Mouse (Mus musculus) kidney, embryonic 15.5 days (tissue): ENCODE results near the gene Dydc2. TPM values are rescaled to one million over a fixed set of nuclear protein-coding genes. Genes with fewer than 3 reads are reported as not detected.

Experiments
- ATAC-seq: fragments of 200-750 bp; cut with Nextera tagmentation; replicated peaks from 2 replicates; pipeline ENCODE4 v1.8.0; 2017; ENCODE audit warnings: moderate TSS enrichment; ENCODE audit not compliant: low FRiP score
- H3K27ac ChIP-seq: fragments of 300-500 bp; sonication (generic); 2 replicates; pipeline ENCODE4 v1.5.1; 2015; ENCODE audit warnings: mild to moderate bottlenecking, inconsistent platforms
- H3K27me3 ChIP-seq: fragments of 300-500 bp; sonication (generic); 2 replicates; pipeline ENCODE4 v1.6.1; 2015; ENCODE audit warnings: inconsistent platforms
- H3K36me3 ChIP-seq: fragments of 300-500 bp; sonication (generic); 2 replicates; pipeline ENCODE4 v1.6.1; 2015; ENCODE audit warnings: inconsistent platforms
- H3K4me1 ChIP-seq: fragments of 300-500 bp; sonication (generic); 2 replicates; pipeline ENCODE4 v1.6.1; 2015; ENCODE audit warnings: inconsistent platforms
- H3K4me2 ChIP-seq: fragments of 300-500 bp; sonication (generic); 2 replicates; pipeline ENCODE4 v1.6.1; 2015; ENCODE audit warnings: moderate library complexity, mild to moderate bottlenecking, inconsistent platforms
- H3K4me3 ChIP-seq: fragments of 300-500 bp; sonication (generic); replicated peaks from 2 replicates; pipeline ENCODE4 v1.5.1; 2015; ENCODE audit warnings: mild to moderate bottlenecking, inconsistent platforms
- H3K9ac ChIP-seq: fragments of 300-500 bp; sonication (generic); 2 replicates; pipeline ENCODE4 v1.6.1; 2015; ENCODE audit warnings: mild to moderate bottlenecking, inconsistent platforms
- H3K9me3 ChIP-seq: fragments of 300-500 bp; sonication (generic); replicated peaks from 2 replicates; pipeline ENCODE4 v1.6.1; 2016; ENCODE audit warnings: inconsistent platforms
- WGBS: fragments of 180-500 bp; shearing (Covaris S2); methylation state at CpG from one replicate; pipeline ENCODE4 v1.1.7; 2015; ENCODE audit warnings: mixed read lengths; 5-methylcytosine and 5-hydroxymethylcytosine counted together
- polyA plus RNA-seq: library from polyadenylated mRNA; unstranded; fragments of >200 nt; fragmentation: Nextera tagmentation; extraction: Ambion mirVana; gene quantifications from 2 replicates; pipeline ENCODE4 v1.2.1, GENCODE M21; 2015

The Dydc2 gene
- polyA plus RNA-seq, 1 experiment from 2014 or later: not detected

DNA sequence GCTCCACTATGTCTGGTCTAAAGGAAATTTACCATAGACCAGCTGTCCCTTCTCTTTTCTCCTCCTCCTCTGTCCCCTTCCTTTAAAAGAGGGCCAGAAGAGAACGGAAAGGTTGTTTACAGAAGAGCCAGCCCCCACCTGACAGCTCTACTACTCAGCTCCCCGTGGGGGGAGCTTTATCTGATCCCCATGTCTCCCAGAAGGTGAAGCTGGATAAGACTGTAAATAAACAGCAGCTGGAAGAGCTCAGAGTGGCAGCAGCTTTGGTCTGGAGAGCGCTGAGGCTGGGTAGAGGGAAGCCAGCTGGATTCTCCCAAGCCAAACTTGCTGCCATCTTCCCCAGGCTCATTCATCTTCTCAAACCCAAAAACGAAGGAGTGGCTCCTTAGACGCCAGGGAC is 61.4 kb downstream of the Dydc2 start:
- no peaks in the 10 kb centered on the region for H3K9me3 ChIP-seq
- ATAC-seq: peak; percentile 81
- no peak overlapping the region for H3K9ac ChIP-seq
- 16% methylated on average over 5 of the region's 5 CpGs for WGBS
- peak overlapping the region; percentile 91 for H3K27ac ChIP-seq
- peaks cover 58% of the 10 kb centered on the region for H3K4me1 ChIP-seq
- H3K36me3 ChIP-seq: no peaks in the 10 kb centered on the region
- no peak overlapping the region for H3K4me3 ChIP-seq
- 0 out of 2 replicates have a peak overlapping the region, but pooled peaks have one; percentile 7 for H3K4me2 ChIP-seq
- H3K27me3 ChIP-seq: no peaks in the 10 kb centered on the region

- no peak overlapping the region for H3K9ac ChIP-seq
- H3K27ac ChIP-seq: peak overlapping the region; percentile 91
- H3K36me3 ChIP-seq: no peaks in the 10 kb centered on the region
- no peaks in the 10 kb centered on the region for H3K27me3 ChIP-seq
- WGBS: 38% methylated on average over 3 of the region's 3 CpGs
- H3K9me3 ChIP-seq: no peaks in the 10 kb centered on the region
- no peak overlapping the region for H3K4me3 ChIP-seq
- 0 out of 2 replicates have a peak overlapping the region, but pooled peaks have one; percentile 7 for H3K4me2 ChIP-seq
- peaks cover 58% of the 10 kb centered on the region for H3K4me1 ChIP-seq
- peak; percentile 49 for ATAC-seq
Measured at GRCm38 (mm10) chr14:41006899-41007298, 62.1 kb downstream of the Dydc2 start.

DNA sequence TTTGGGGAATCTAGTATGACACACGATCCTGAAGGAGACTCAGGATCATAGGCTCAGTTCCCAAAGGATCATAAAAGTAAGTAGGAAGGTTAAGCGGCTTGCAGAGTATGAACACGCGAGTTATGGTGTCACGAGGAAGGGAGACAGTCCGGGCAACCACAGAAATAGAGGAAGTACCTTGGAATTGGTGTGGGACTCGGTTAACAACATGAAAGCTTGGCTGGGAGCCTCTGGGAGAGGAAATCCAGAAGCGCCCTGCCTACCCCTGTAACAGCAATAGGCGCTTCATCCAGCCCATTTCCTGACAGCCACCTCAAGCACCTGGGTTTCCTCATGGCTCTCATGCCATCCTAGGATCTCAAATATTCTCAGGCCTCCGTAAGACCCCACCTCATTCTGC is 62.7 kb downstream of the Dydc2 start:
- Histone ChIP-seq H3K27me3 (no peaks in the 10 kb centered on the region), H3K36me3 (no peaks in the 10 kb centered on the region), H3K9me3 (no peaks in the 10 kb centered on the region), H3K4me3 (no peak overlapping the region), H3K27ac (peak overlapping the region; percentile 91), H3K4me2 (0 out of 2 replicates have a peak overlapping the region, but pooled peaks have one; percentile 7), H3K9ac (no peak overlapping the region), H3K4me1 (peaks cover 58% of the 10 kb centered on the region)
- 72% methylated on average over 10 of the region's 10 CpGs for WGBS
- ATAC-seq: no peak

DNA sequence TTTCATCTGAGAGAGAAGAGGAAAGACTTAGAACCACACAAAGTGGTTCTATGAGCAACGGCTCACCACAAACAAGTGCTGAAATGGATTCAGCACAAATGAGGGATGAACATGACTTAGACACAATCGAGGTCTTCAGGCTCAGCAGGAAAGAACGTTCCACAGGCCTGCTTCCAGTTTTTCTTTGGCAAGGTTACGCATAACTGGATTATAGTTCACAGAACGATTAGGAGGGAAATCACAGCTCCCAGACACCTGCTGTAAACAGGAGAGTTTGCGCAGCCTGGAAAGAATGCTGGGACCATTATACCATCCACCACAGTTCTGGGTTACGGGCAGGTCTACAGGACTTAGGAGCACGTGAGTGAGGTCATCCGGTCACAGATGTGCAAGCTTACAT is 63.3 kb downstream of the Dydc2 start:
- no peaks in the 10 kb centered on the region for H3K36me3 ChIP-seq
- no peak overlapping the region for H3K4me2 ChIP-seq
- no peak overlapping the region for H3K4me3 ChIP-seq
- WGBS: 80% methylated on average over 9 of the region's 9 CpGs
- peaks cover 58% of the 10 kb centered on the region for H3K4me1 ChIP-seq
- H3K9ac ChIP-seq: no peak overlapping the region
- no peaks in the 10 kb centered on the region for H3K9me3 ChIP-seq
- no peak for ATAC-seq
- no peaks in the 10 kb centered on the region for H3K27me3 ChIP-seq
- peak overlapping the region; percentile 88 for H3K27ac ChIP-seq

GRCm38 (mm10) chr14:41004201-41005141 is 64.5 kb downstream of the Dydc2 start:
- peak overlapping the region; percentile 52 for H3K4me2 ChIP-seq
- H3K9me3 ChIP-seq: no peaks in the 10 kb centered on the region
- 0 out of 2 replicates have a peak, but pooled peaks cover 3% of the 10 kb centered on the region for H3K36me3 ChIP-seq
- peaks cover 57% of the 10 kb centered on the region for H3K4me1 ChIP-seq
- H3K9ac ChIP-seq: peak overlapping the region; percentile 22; the same call in 1 of the 2 replicates
- H3K27me3 ChIP-seq: no peaks in the 10 kb centered on the region
- peak overlapping the region; percentile 88 for H3K27ac ChIP-seq
- WGBS: 23% methylated on average over 22 of the region's 22 CpGs
- ATAC-seq: peak; percentile 34
- peak overlapping the region; percentile 25 for H3K4me3 ChIP-seq

DNA sequence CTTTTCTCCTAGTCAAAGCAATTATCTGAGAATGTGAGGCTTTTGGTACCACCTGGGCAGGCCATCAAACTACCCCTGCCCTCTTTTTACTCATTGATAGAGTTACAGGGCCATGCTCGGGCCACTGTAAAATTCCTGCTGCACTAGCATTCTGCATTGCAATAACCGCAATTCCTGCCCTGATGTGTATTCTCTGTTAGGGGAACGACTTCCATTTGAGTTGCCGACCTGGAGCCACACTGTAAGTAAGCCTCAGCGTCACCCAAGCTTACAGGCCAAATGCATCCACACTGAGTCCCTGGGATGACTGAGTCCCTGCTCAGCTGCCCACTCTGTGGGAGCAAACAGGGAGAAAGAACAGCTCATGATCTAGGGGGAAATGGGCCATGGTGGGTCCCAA is 67.4 kb downstream of the Dydc2 start:
- Histone ChIP-seq H3K4me3 (no peak overlapping the region), H3K9ac (no peak overlapping the region), H3K36me3 (peaks cover 25% of the 10 kb centered on the region), H3K9me3 (no peaks in the 10 kb centered on the region), H3K27me3 (no peaks in the 10 kb centered on the region), H3K27ac (no peak overlapping the region), H3K4me2 (no peak overlapping the region), H3K4me1 (peaks cover 35% of the 10 kb centered on the region)
- WGBS: 81% methylated on average over 5 of the region's 5 CpGs
- no peak for ATAC-seq

- no peak overlapping the region for H3K27ac ChIP-seq
- WGBS: 50% methylated on average over 4 of the region's 4 CpGs
- H3K4me3 ChIP-seq: no peak overlapping the region
- H3K9ac ChIP-seq: no peak overlapping the region
- H3K36me3 ChIP-seq: peaks cover 29% of the 10 kb centered on the region
- H3K27me3 ChIP-seq: no peaks in the 10 kb centered on the region
- no peak overlapping the region for H3K4me2 ChIP-seq
- ATAC-seq: no peak
- peaks cover 27% of the 10 kb centered on the region for H3K4me1 ChIP-seq
- no peaks in the 10 kb centered on the region for H3K9me3 ChIP-seq
Measured at GRCm38 (mm10) chr14:41000801-41001200, 68.2 kb downstream of the Dydc2 start.

DNA sequence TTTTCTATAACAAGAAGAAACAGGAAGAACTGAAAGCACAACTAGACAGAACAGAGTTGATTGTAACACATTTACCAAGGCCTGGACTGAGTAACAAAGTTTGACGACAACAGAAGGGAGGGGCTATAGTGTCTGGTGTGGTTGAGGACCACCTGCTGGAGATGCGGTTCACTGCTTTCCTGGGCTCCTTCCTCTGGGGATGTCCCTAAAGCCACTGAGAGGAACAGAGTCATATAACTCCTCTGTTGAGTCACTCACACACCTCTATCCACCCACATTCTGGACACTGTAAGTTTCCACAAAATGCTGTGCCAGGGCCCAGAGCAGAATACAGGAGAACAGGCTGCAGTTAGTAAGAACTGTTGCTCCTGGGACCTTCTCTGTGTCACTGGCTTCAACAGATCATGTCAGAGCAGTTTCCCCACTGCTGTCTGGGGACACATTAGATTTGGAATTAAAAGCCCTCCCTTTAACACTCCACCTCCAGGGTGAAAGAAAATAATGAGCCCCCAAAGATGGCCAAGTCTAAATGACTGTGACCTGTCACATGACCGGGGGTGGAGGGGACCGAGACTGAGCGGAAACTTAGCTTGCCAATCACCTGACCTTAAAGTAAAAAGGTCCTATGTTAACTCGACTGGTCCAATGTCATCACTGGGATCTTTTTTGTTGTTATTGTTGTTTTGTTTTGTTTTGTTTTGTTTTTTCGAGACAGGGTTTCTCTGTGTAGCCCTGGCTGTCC is 68.9 kb downstream of the Dydc2 start:
- WGBS: 74% methylated on average over 7 of the region's 7 CpGs
- H3K9ac ChIP-seq: no peak overlapping the region
- peak overlapping the region; percentile 22; the same call in 1 of the 2 replicates for H3K27ac ChIP-seq

More for the DNA sequence above, 68.9 kb downstream of the Dydc2 start:
- Histone ChIP-seq H3K9me3 (no peaks in the 10 kb centered on the region), H3K4me3 (no peak overlapping the region), H3K4me1 (peaks cover 26% of the 10 kb centered on the region), H3K27me3 (no peaks in the 10 kb centered on the region), H3K4me2 (no peak overlapping the region), H3K36me3 (peaks cover 29% of the 10 kb centered on the region)
- peak; percentile 35 for ATAC-seq

Other genes starting within 250 kb of the Dydc2 start
- gene Sh2d4b, start 175.9 kb downstream of the Dydc2 start, polyA plus RNA-seq: 0.85 and 0.92 TPM in 2 replicates
- 109 and 112 TPM in 2 replicates for gene Tspan14, start 102.4 kb downstream of the Dydc2 start, polyA plus RNA-seq
- 96.8 and 103 TPM in 2 replicates for gene Fam213a, start 55.4 kb downstream of the Dydc2 start, polyA plus RNA-seq
- gene Dydc1, start 3.7 kb upstream of the Dydc2 start, polyA plus RNA-seq: 0.16 TPM in 1 of 2 replicates, not detected in the other
- gene Mat1a, start 35.8 kb upstream of the Dydc2 start, polyA plus RNA-seq: 0.46 and 0.88 TPM in 2 replicates
- gene Sftpa1, start 62.6 kb upstream of the Dydc2 start, polyA plus RNA-seq: not detected in 2 replicates
- 0.24 and 0.26 TPM in 2 replicates for gene Mbl1, start 82.2 kb upstream of the Dydc2 start, polyA plus RNA-seq
- 0.46 TPM in 1 of 2 replicates, not detected in the other for gene Sftpd, start 115.9 kb upstream of the Dydc2 start, polyA plus RNA-seq
- 0.12 TPM in 1 of 2 replicates, not detected in the other for gene Gm2832, start 209.6 kb upstream of the Dydc2 start, polyA plus RNA-seq